Mouse (Mus musculus) CH12.LX (cell line): ENCODE measurements around the gene Vkorc1l1.
A peak's percentile ranks its signal among the peaks of the same experiment; 100 is the strongest.

ENCODE experiments used
- CHD1 ChIP-seq: IDR thresholded peaks from 2 replicates; pipeline ENCODE4 v1.6.1; 2012; ENCODE audit warnings: low read depth, low read length, improper control_type of control experiment, inconsistent platforms
- CTCF ChIP-seq, 2 experiments: IDR thresholded peaks in 1 of 2; conservative IDR thresholded peaks in 1 of 2; 2 replicates each; pipeline ENCODE4 v1.5.1; 2011 to 2012; ENCODE audit warnings: low read depth in 2 of 2, low read length in 2 of 2, improper control_type of control experiment in 1 of 2, inconsistent platforms in 1 of 2, mild to moderate bottlenecking in 1 of 2, moderate library complexity in 1 of 2
- E2F4 ChIP-seq: IDR thresholded peaks from 2 replicates; pipeline ENCODE4 v1.6.1; 2011; ENCODE audit warnings: low read depth, low read length, improper control_type of control experiment; ENCODE audit not compliant: insufficient replicate concordance
- IRF4 ChIP-seq: IDR thresholded peaks from 2 replicates; pipeline ENCODE4 v1.6.1; 2014; ENCODE audit warnings: low read depth, mild to moderate bottlenecking, inconsistent platforms, low read length, improper control_type of control experiment
- MAX ChIP-seq: IDR thresholded peaks from 2 replicates; pipeline ENCODE4 v1.6.1; 2011; ENCODE audit warnings: low read length, improper control_type of control experiment
- NELFE ChIP-seq: IDR thresholded peaks from 2 replicates; pipeline ENCODE4 v1.6.1; 2011; ENCODE audit warnings: low read depth, low read length, improper control_type of control experiment
- NRF1 ChIP-seq: IDR thresholded peaks from 2 replicates; pipeline ENCODE4 v1.6.1; 2014; ENCODE audit warnings: low read depth, mild to moderate bottlenecking, inconsistent platforms, low read length, improper control_type of control experiment, moderate library complexity
- POLR2A ChIP-seq: IDR thresholded peaks from 2 replicates; pipeline ENCODE4 v1.6.1; 2011; ENCODE audit warnings: low read depth, mild to moderate bottlenecking, improper control_type of control experiment, low read length
- USF1 ChIP-seq: IDR thresholded peaks from 2 replicates; pipeline ENCODE4 v1.6.1; 2014; ENCODE audit warnings: low read depth, mild to moderate bottlenecking, inconsistent platforms, low read length, improper control_type of control experiment
- ZNF384 ChIP-seq: IDR thresholded peaks from 2 replicates; pipeline ENCODE4 v1.6.1; 2012; ENCODE audit warnings: low read depth, low read length, improper control_type of control experiment, inconsistent platforms

DNA sequence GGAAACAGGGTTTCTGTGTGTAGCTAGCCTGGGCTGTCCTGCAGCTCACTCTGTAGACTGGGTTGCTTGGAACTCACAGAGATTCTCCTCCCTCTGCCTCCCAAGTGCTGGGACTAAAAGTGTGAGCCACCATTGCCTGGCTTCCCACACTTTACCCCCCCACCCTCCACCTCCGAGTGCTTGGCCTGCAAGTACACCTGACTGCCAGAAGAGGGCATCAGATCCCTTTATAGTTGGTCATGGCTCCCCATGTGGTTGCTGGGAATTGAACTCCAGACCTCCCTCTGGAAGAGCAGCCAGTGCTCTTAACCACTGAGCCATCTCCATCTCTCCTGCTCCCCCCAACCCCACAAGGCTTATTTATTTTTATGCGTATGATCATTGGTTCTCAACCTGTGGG, 27.7 kb upstream of the Vkorc1l1 start:
- TF ChIP-seq POLR2A (no peak), IRF4 (no peak), NRF1 (no peak), ZNF384 (no peak), CTCF (conservative IDR thresholded peaks at IDR 0.05 in 1 of 2, IDR thresholded peaks at IDR 0.05 in 1 of 2; ENCODE audit: low read depth in 2 of 2, low read length in 2 of 2) (peak; percentile 56 to 72), USF1 (no peak), MAX (no peak), CHD1 (no peak), E2F4 (no peak), NELFE (no peak)
